ENCODE assay signal across 8 mouse cellular contexts in genomic region chr8:95235683-95236082, GRCm38 (mm10). TPM values are rescaled to one million over a fixed set of nuclear protein-coding genes. Genes with fewer than 3 reads are reported as not detected.
A peak's percentile ranks its signal among the peaks of the same experiment; 100 is the strongest.
DNase-seq lines count a peak whose midpoint lies in the region; ATAC-seq and TF ChIP-seq lines count a peak whose summit lies in the region.

No protein-coding gene starts in this region.

- H3K4me1 ChIP-seq in liver, postnatal 0 days (ENCODE audit: insufficient read depth) = no peaks in the 10 kb centered on the region

- H3K27me3 ChIP-seq in liver, postnatal 0 days (ENCODE audit: insufficient read depth, low read length) = no peaks in the 10 kb centered on the region

- peak; percentile 75 to 81 for DNase-seq in CD8-positive naive resting alpha-beta T cell, adult 2 months (ENCODE audit: low read depth in 2 of 2, low spot score in 2 of 2)
- peak; percentile 78 for DNase-seq in adrenal gland, adult 2 months
- peak; percentile 79 for DNase-seq in embryo, embryonic 10.5 days (ENCODE audit: low spot score)
- DNase-seq in gastrocnemius, postnatal 36 days = peak; percentile 67 to 75
- peak; percentile 78 for DNase-seq in kidney, postnatal 14 days
- DNase-seq in liver, postnatal 0 days = peak; percentile 79
- DNase-seq in retina, embryonic 14.5 days (ENCODE audit: low spot score) = peak; percentile 84
- DNase-seq in thymus, postnatal 36 days = peak; percentile 71 to 77

- TF ChIP-seq EP300 in liver, postnatal 0 days (IDR thresholded peaks at IDR 0.05; ENCODE audit: low read depth) = no peak

- H3K9ac ChIP-seq in liver, postnatal 0 days (replicated peaks) = no peak overlapping the region

- peak; percentile 90 for TF ChIP-seq CTCF in liver, postnatal 0 days (IDR thresholded peaks at IDR 0.05; ENCODE audit: low read depth)

- H3K27ac ChIP-seq in liver, postnatal 0 days (ENCODE audit: low read depth) = no peak overlapping the region

- WGBS in liver, postnatal 0 days (ENCODE audit: insufficient replicate concordance) = 10% methylated on average over 3 of the region's 3 CpGs

- H3K9me3 ChIP-seq in liver, postnatal 0 days (ENCODE audit: low read length) = no peaks in the 10 kb centered on the region

- ATAC-seq in liver, postnatal 0 days = no peak

- no peak overlapping the region for H3K4me2 ChIP-seq in liver, postnatal 0 days (ENCODE audit: low read depth, low read length)

- intact Hi-C loops in gastrocnemius, postnatal 36 days (cut with DNase I) = no loop called here

- H3K4me3 ChIP-seq in liver, postnatal 0 days (ENCODE audit: low read depth, low read length) = no peak overlapping the region

- no peaks in the 10 kb centered on the region for H3K36me3 ChIP-seq in liver, postnatal 0 days (replicated peaks; ENCODE audit: insufficient read depth, low read length)

RNA-seq across cellular contexts. Expression of gene Kifc3, which starts 33.1 kb away (rescaled TPM):
- 100 to 1,000 TPM; 134 to 144 TPM for total RNA-seq in adrenal gland, adult 2 months (2021)
- polyA plus RNA-seq in adrenal gland, adult 2 months (2012; rRNA removed) = 268 and 330 TPM in 2 replicates
- 10 to 100 TPM in 1 of 2 experiments, 1 to 10 TPM in 1; 6.9 to 10.9 TPM for total RNA-seq in gastrocnemius, postnatal 36 days (2021)
- 5.3 and 5.4 TPM in 2 replicates for polyA plus RNA-seq in liver, postnatal 0 days (2015; fragmentation: Nextera tagmentation; extraction: Ambion mirVana)

Comparison
In these comparisons a context has a peak if more than half of its experiments do, and no peak if none do; other contexts are left out.
1. RNA of gene Kifc3, which starts 33.1 kb away (total RNA-seq): 134 to 144 TPM in adrenal gland, adult 2 months; 6.9 to 10.9 TPM in gastrocnemius, postnatal 36 days; every median in the first group is over 10 times any median in the second.
2. Peak in every context shown above with its lines, with median percentiles within 50 percentile points of each other: DNase-seq.